Mouse (Mus musculus) urinary bladder, postnatal 14 days (tissue): Measurements from ENCODE around the gene Fbxl17.
A peak's percentile ranks its signal among the peaks of the same experiment; 100 is the strongest.

ENCODE experiments used
- DNase-seq: peaks from one replicate; pipeline ENCODE4 v3.0.0; 2021; ENCODE audit warnings: low spot score

The Fbxl17 gene

DNA sequence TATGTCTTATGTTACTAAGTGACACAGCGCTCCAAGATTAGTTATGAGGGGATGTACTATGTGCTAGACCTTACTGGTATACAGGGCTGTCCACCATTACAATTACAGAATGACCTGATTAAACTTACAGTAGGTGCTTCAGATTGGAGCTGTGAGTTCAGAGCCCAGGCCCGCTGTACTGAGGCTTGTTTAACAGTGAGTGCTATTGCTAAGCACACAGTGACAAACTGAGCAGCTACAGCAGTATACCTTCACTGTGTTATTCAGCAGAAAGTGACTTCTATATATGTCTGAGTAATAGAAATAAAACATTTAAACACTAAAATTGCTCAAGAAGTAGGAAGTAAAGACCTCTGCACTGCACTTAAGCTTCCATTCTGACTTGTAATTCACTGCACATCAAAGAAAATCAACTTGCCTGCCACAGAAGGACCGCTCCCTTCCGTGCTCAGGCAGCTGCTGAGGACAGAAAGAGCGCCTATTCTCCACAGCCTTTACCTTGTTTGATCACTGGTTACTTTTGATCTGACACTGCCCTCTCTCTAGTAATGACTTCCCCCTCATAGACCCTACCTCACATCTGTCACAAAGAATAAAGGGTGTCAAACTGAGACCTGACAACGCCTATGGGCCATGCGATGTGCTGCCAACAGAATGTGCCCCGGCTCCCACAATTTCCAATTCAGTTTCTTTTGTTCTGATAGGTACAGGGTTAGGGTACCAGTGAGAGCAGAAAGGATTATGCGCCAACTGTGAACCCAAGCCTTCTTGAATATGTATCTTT is 39.9 kb downstream of the Fbxl17 start:
- no peak for DNase-seq

DNA sequence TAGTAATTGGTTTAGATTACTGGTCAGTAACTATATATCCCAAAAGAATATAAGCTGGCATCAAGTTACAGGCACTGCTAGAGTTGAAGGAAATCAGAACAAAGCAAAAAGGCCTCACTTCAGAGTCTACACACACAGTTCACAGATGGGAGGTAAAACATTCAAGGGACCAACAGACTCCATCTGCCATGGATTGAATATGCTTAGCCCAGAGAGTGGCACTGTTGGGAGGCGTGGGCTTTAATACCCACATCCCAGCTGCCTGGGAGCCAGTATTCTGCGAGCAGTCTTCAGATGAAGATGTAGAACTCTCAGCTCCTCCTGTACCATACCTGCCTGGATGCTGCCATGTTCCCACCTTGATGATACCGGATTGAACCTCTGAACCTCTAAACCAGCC is 41.8 kb downstream of the Fbxl17 start:
- DNase-seq, result no peak

DNA sequence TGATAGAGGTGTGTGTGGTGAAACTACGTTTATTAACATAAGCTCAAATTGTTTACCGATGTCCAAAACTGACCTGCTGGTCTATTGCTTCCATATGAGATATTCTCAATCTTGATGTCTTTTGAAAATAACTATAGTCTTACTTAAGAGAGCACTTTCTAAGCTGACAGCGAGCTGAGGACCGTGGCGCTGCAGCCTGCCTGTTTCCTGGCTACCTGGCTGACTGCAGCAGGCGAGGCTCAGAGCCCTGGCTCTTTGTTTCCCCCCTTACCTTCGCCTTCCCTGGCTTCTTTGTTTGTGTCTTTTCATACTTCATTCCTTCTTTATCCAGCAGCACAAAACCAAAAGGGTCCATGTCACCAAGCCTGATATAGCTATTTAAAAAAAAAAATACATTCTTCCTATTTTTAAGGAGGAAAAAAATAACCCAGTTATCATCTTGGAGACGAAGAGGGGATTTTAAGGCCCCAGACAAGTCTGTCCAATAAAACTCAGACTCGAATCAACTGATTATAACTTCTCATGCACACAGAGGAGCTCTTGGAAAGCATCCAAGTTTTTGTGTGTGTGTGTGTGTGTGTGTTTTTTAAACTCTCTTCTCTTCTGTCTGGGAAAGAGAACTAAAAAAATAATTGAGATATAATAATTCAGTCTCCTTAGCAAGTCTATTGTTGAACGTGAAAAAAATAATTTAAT is 48.4 kb downstream of the Fbxl17 start:
- DNase-seq, result no peak

GRCm38 (mm10) chr17:63447691-63448090 is 52.1 kb downstream of the Fbxl17 start:
- DNase-seq, result no peak

DNA sequence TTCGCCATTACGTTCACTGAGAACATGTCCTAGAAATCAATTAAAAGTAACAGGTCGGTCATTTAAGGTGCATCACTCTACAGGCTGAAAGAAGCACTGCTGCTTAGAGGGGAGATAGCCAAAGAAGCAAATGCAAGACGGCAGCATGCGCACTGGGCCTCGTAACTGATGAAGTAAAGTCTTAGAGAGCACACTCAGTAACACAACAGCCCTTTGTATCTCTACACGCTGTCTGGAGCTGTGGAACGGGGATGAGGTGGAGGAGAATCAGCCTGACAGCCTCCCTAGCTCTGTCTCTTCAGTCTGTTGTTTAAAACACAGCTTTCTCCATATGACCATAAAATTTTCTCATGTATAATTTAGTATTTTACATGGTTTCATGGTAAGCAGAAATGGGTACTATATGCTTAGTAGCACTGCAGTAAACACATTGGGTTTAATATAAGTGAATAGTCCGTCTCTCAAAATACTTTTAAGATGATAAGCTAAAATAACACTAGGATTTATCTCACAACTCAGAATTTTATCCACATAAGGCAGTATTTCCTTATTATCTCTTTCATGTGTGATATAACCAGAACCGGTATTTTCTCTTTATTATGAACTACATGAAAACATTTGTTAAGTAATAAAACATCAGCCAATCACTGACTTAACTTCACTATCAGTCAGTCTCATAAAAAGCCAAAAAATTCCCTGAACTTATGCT is 52.7 kb downstream of the Fbxl17 start:
- no peak for DNase-seq

DNA sequence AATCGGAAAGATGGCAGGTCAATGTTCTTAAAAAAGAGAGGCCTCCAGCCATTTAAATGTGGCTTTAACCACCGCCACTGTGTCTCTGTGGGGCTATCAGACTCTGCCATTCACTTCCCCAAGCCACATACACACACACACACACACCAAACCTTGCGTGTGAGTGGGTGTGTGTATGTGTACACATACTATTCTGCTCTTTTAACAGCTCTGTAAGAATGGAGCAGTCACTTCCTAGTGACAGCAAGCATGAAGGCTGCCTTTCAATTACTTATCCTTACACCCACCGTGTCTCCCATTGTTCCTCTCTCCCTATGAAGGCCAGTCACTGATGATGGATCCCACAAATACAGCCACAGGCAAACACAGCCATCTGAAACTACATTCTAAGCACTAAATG is 54.6 kb downstream of the Fbxl17 start:
- DNase-seq, result no peak

GRCm38 (mm10) chr17:63437424-63437823 is 62.4 kb downstream of the Fbxl17 start:
- DNase-seq, result no peak

- peak; percentile 15 for DNase-seq
These were observed 65.7 kb downstream of the Fbxl17 start for GRCm38 (mm10) chr17:63434081-63434480.

DNA sequence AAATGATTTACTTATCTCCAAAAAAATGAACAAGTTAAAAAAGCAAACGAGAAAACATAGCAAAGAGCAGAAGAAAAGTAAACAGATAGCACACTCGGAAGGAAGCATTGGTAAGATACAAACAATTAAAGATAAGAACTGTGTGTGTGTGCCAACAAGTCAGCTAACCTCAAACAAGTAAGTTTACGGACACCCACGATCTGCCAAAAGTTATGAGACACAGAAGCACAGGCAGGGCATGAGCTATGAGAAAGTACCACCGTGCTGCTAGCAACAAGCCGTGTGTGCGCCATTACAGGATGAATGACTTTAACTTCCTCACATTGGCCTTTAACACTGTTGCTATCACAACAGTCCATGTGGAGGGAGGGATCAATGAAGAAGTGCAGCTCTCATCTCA is 68.2 kb downstream of the Fbxl17 start:
- DNase-seq, result peak; percentile 4

DNA sequence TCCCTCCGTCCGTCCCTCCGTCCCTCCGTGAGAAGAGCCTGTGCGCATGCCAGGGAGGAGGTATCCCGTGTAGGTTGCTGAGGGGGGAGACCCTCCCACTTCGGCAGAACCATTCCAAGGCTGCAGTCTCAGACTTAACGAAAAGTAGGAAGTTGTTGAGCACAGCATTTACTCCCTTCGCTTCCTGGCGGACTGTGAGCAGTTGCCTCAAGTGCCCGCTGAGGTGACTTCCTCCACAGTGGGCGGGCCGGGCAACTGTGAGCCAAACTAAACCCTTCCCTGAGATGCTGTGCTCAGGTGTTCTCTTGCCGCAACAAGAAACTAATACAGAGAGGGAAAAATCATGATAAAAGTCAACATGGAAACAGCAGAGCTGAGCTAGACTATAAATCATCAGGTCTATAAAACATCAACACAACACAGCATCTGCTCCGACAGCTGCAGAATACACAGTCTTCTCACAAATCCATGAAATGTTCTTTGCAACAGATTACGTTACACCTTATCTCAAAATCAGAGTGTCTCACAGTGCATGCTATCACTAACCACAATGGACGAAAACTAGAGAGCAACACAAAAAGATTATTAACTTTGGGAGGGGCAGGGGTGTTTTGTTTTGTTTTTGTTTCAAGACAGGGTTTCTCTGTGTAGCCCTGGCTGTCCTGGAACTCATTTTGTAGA is 69.3 kb downstream of the Fbxl17 start:
- no peak for DNase-seq

- DNase-seq, result no peak
These were observed 76.0 kb downstream of the Fbxl17 start for GRCm38 (mm10) chr17:63423851-63424250.

- DNase-seq, result no peak
These were observed 77.1 kb downstream of the Fbxl17 start for GRCm38 (mm10) chr17:63422685-63423084.

DNA sequence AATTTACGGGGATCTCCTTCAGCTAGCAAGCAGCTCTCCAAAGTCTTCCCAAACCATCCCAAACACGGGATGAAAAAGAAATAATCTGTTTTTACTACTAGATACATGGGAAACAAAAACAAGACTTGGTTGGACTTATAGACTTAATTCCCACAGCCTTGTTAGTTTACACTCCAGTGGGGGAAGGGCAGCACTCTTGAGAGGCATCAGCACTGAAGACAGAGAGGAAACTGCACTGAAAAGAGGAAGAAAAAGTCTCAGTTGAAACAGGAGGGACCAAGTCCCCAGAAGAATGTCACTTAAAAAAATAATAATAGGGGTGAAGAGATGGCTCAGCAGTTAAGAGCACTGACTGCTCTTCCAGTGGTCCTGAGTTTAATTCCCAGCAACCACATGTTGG is 78.0 kb downstream of the Fbxl17 start:
- no peak for DNase-seq

DNA sequence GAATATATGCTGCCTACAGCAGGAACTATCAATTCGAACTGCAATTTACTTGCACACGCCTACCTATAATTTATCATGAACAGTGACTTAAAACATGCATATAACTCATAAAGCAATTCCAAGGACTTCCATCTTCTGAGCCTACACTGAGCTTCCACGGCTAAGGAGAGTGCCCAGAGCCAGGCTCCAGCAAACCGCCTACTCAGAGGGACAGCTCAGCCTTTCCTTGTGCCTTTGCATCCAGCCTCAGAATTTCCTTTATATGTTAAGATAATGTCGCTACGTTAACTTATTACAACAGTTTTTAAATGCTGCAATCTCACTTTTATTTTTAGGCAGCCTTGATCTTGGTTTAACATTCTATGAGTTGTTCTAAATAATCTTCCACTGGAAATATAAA is 80.3 kb downstream of the Fbxl17 start:
- no peak for DNase-seq

DNA sequence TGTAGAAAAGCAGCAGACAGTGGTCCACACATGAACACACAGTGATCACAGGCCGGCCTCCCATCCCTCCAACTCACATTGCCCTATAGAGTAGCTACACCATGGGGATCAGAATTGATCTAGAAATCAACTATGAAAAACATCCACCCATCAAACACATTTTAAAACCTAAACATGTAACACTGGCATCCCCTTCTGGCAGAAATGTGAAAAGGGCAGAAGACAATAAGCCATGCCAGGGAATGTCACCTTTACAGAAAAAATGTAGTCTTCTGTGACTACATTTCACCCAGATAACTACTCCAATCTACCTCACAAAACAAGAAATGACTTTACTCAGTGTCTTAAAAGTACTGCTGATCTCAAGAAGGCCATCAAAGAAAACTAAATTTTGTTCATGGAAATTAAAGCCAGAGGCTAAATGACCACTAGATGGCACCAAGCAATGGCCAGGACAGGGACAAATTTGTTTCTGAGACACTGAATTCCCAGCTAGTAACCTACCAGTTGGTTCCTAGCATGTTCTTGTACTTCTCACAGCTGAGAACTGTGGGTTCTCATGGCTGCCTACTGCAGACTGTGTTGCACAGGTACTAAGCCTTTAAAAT is 85.7 kb downstream of the Fbxl17 start:
- DNase-seq, result no peak

- DNase-seq, result no peak
These were observed 88.3 kb downstream of the Fbxl17 start for GRCm38 (mm10) chr17:63411564-63411963.

DNA sequence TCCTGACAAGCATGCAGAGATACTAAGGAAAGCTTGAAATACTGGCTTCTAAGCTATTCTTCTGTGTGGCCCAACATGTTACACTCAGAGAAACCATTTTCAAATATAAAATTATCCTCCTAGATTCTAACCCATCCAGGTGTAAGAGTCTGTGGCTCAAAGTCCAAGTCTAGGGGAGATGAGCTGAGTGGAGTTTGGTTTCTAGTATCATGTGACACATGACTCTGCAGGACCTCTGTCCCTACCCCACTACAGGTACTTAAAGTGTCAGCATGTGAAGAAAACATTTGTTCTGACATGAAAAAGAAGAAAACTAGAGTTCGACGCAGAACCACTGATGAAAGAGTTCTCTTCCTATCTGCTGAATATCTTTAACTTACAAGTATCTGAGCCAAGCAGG is 89.7 kb downstream of the Fbxl17 start:
- no peak for DNase-seq

GRCm38 (mm10) chr17:63405955-63406354 is 93.9 kb downstream of the Fbxl17 start:
- no peak for DNase-seq

DNA sequence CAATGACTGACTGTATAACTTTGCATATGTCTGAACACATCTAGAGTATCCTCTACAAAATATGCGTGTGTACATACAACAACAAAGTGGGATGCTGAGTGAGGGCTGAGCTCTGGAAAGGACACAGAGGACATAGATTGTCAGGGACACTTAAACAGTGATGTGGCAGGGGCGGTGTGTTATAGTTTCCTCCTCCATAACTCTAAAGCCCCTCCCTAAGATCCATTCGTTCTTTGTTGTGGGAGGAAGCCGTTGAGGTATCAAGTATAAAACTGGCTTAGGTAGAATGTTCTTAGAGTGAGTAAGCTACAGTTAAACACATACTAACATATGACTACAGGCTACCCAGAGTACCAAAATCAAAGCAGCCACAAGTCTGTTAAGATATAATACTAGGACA is 94.3 kb downstream of the Fbxl17 start:
- DNase-seq, result no peak

DNA sequence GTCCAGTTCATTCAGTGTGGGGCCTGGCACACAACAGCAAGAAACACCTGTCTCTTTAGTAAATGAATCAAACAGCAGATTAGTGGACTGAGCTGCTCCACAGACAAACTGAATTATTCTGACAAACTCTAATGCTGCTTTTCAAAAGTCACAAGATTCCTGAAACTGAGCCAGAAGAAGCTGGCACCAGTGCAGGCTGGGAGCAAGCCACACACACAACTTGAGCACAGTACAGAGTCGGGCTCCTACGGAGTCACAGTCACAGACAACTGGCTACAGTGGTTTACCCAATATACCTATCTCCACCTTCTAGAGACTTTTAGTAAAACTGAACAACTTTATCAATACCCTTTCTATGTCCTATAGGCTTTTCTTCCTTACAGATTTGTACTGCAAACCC is 94.8 kb downstream of the Fbxl17 start:
- peak; percentile 20 for DNase-seq

DNA sequence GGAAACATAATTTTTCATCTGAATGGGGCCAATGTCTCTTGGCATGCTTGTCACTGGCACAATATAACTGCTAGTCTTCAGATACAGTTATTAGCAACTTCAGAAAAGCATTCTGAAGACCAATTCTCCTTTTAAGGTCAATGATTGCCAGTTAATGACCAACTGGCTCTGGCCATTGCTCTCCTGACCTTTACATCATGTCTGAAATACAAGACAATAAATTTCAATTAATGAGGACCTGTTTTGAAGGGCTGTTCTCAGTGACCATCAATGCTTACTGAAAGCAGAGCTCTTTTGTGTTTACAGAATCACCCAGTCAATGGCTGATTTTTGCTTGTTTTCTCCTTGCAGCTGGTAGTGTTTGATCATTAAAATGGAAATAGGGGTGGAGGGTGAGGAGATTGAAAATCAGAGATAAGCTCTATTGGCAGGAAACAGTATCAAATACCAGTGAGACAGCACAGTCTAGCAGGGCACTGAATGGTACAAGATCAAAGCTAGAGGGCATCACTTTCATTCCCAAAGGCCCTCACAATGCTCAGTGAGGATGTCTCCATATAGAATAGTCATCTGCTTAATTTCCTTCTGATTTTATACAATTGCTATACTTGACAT is 95.9 kb downstream of the Fbxl17 start:
- no peak for DNase-seq
